Mouse (Mus musculus): Measurements from ENCODE around the gene Lgals3. TPM values are rescaled to one million over a fixed set of nuclear protein-coding genes. Genes with fewer than 3 reads are reported as not detected.
A peak's percentile ranks its signal among the peaks of the same experiment; 100 is the strongest.

Lgals3 gene
- polyA plus RNA-seq, 1 experiment from 2014 or later, result 2.2 TPM

DNA sequence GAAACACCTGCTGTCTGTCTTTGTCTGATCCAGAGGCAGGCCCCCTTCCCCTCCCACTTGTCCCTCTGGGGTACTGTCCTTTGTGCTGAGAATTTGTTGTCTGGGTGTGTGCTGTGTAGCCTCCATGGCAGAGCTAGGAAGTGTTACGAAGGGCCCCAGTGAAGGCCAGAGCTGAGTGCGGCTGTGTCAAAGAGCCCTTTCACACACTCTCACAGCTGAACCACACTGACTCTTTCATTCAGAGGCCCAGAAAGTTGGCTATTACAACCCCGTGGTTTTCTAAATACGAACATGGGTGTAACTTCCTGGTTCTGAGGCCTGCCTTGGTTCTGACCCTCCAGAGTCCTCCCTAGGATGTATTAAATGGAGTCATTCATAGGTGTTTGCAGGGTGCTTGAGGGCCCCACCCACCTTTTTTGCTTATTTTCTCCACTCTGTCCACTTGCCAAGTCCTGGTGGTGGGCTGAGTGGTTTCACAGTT, 25.7 kb upstream of the Lgals3 start:
- WGBS, result 44% methylated on average over 4 of the region's 4 CpGs
- ATAC-seq, result 0 out of 2 replicates have a peak, but pooled peaks have one; percentile 33

DNA sequence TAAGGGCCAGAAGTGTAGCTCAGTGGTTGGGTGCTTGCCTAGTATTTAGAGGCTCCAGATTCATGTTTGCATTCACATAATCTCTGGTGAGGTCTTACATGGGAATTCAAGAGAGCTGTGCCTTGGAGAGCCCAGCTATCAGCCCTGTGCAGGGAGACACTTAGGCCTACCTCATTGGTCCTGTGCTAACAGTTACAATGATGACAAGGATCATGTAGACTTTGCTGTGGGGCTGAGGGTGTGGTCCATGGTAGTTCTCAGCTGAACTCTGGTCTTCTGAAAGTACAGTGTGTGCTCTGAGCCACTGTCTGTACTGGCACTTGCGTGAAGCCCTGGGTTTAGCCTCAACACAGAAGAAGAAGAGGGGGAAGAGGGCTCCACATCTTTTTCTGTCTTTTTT, 20.8 kb upstream of the Lgals3 start:
- H3K27ac ChIP-seq (ENCODE audit: low read length), result no peak overlapping the region
- H3K27me3 ChIP-seq (replicated peaks; ENCODE audit: control insufficient read depth, insufficient read depth, low read length), result no peaks in the 10 kb centered on the region
- H3K9me3 ChIP-seq (ENCODE audit: control insufficient read depth, low read length), result no peaks in the 10 kb centered on the region
- ATAC-seq, result no peak
- no peak overlapping the region for H3K4me3 ChIP-seq (replicated peaks; ENCODE audit: low read length)
- H3K4me2 ChIP-seq (ENCODE audit: low read length), result no peak overlapping the region
- whole genome bisulfite sequencing, result 82% methylated on average over 1 of the region's 1 CpGs
- no peaks in the 10 kb centered on the region for H3K36me3 ChIP-seq (ENCODE audit: control insufficient read depth, insufficient read depth)
- H3K9ac ChIP-seq (replicated peaks; ENCODE audit: low read depth, low read length), result no peak overlapping the region
- no peaks in the 10 kb centered on the region for H3K4me1 ChIP-seq (replicated peaks; ENCODE audit: control insufficient read depth, insufficient read depth, low read length)

More for the DNA sequence above, 25.7 kb upstream of the Lgals3 start:
- Histone ChIP-seq H3K4me3 (replicated peaks; ENCODE audit: low read length) (no peak overlapping the region), H3K9me3 (ENCODE audit: control insufficient read depth, low read length) (no peaks in the 10 kb centered on the region), H3K36me3 (ENCODE audit: control insufficient read depth, insufficient read depth) (no peaks in the 10 kb centered on the region), H3K27me3 (replicated peaks; ENCODE audit: control insufficient read depth, insufficient read depth, low read length) (no peaks in the 10 kb centered on the region), H3K4me2 (ENCODE audit: low read length) (no peak overlapping the region), H3K9ac (replicated peaks; ENCODE audit: low read depth, low read length) (no peak overlapping the region), H3K4me1 (replicated peaks; ENCODE audit: control insufficient read depth, insufficient read depth, low read length) (no peaks in the 10 kb centered on the region), H3K27ac (ENCODE audit: low read length) (no peak overlapping the region)

DNA sequence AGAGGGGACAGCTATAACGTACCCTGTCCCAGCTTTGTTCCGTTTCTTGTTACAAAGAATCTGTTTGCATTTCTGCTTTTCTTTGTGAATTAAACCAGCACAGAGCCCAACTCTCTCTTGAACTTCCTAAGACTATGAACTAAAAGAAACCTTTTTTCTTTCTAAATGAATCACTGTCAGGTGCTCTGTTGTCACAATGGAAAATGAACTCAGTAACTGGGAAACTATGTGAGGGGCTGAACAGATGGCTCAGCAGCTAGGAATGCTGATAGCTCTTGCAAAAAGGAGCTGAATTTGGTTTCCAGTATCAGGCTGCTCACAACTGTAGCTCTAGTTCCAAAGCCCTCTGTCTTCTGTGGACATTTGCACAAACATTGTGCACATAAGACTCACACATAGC, 16.6 kb upstream of the Lgals3 start:
- WGBS, result 74% methylated on average over 2 of the region's 2 CpGs
- no peaks in the 10 kb centered on the region for H3K36me3 ChIP-seq (ENCODE audit: control insufficient read depth, insufficient read depth)
- H3K27me3 ChIP-seq (replicated peaks; ENCODE audit: control insufficient read depth, insufficient read depth, low read length), result no peaks in the 10 kb centered on the region
- H3K4me2 ChIP-seq (ENCODE audit: low read length), result no peak overlapping the region
- no peak overlapping the region for H3K9ac ChIP-seq (replicated peaks; ENCODE audit: low read depth, low read length)
- no peak overlapping the region for H3K27ac ChIP-seq (ENCODE audit: low read length)
- ATAC-seq, result no peak
- no peak overlapping the region for H3K4me3 ChIP-seq (replicated peaks; ENCODE audit: low read length)
- H3K4me1 ChIP-seq (replicated peaks; ENCODE audit: control insufficient read depth, insufficient read depth, low read length), result no peaks in the 10 kb centered on the region
- no peaks in the 10 kb centered on the region for H3K9me3 ChIP-seq (ENCODE audit: control insufficient read depth, low read length)

DNA sequence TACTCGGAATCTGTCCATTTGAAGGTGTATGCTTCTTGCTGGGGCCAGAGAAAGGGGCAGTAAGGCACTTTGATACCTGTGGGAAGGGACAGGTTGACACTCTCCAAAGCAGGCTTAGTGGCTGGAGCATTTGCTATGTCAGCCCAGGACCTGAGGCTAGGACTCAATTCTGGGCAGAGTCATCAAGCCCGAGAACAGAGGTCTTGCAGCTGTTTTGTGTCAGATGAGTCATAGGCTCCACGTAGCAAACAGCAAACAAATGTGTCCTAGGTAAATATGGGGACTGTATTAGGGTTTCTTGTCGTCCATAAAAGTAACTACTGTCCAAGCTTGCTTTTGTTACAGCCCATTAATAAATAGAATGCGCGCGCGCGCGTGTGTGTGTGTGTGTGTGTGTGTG, 15.3 kb upstream of the Lgals3 start:
- H3K4me2 ChIP-seq (ENCODE audit: low read length), result no peak overlapping the region
- WGBS, result 93% methylated on average over 10 of the region's 10 CpGs
- H3K27ac ChIP-seq (ENCODE audit: low read length), result no peak overlapping the region
- no peaks in the 10 kb centered on the region for H3K9me3 ChIP-seq (ENCODE audit: control insufficient read depth, low read length)
- no peak overlapping the region for H3K9ac ChIP-seq (replicated peaks; ENCODE audit: low read depth, low read length)
- no peaks in the 10 kb centered on the region for H3K4me1 ChIP-seq (replicated peaks; ENCODE audit: control insufficient read depth, insufficient read depth, low read length)
- no peaks in the 10 kb centered on the region for H3K27me3 ChIP-seq (replicated peaks; ENCODE audit: control insufficient read depth, insufficient read depth, low read length)
- H3K36me3 ChIP-seq (ENCODE audit: control insufficient read depth, insufficient read depth), result no peaks in the 10 kb centered on the region
- ATAC-seq, result no peak
- no peak overlapping the region for H3K4me3 ChIP-seq (replicated peaks; ENCODE audit: low read length)

DNA sequence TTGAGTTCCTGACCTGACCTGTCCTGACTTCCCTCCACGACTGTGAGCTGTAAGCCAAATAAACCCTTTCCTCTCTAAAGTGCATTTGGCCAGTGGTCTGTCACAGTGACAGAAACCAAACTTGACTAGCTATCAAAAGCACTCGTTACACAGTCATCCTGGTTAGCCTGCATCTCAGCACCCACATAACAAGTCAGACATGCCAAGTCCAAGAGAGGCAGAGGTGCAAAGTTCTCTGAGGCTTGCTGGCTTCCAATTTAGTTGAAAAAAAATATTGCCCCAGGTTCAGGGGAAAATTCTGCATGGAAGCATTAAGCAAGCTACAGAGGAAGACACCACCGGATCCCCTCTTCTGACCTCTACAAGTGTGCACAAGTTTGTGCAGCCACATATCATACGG, 14.3 kb upstream of the Lgals3 start:
- Histone ChIP-seq H3K4me1 (replicated peaks; ENCODE audit: control insufficient read depth, insufficient read depth, low read length) (no peaks in the 10 kb centered on the region), H3K4me2 (ENCODE audit: low read length) (no peak overlapping the region), H3K9me3 (ENCODE audit: control insufficient read depth, low read length) (no peaks in the 10 kb centered on the region), H3K4me3 (replicated peaks; ENCODE audit: low read length) (no peak overlapping the region), H3K27ac (ENCODE audit: low read length) (no peak overlapping the region), H3K36me3 (ENCODE audit: control insufficient read depth, insufficient read depth) (no peaks in the 10 kb centered on the region), H3K9ac (replicated peaks; ENCODE audit: low read depth, low read length) (no peak overlapping the region), H3K27me3 (replicated peaks; ENCODE audit: control insufficient read depth, insufficient read depth, low read length) (no peaks in the 10 kb centered on the region)
- WGBS, result 90% methylated on average over 4 of the region's 4 CpGs
- ATAC-seq, result no peak

DNA sequence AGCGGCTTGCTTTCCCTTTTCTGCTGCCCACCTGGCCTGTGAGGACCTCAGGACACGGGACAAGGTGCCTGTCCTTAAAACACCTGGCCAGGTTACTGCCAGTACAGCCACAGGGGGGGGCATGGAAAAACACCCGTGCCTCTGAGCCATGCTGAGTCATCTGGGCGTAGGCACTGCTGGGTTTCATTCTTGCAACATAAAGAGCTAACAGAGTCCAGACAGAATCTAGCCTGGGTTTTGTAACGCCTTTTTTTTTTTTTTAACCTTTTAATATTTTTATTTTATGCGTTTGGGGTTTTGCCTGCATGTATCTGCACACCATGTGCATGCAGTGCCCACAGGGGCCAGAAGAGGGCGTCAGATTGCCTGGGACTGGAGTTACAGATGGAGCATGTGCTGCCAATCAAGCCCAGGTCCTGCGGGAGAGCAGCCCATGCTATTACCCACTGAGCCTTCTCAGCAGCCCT, 13.4 kb upstream of the Lgals3 start:
- H3K27me3 ChIP-seq (replicated peaks; ENCODE audit: control insufficient read depth, insufficient read depth, low read length), result no peaks in the 10 kb centered on the region
- no peak overlapping the region for H3K27ac ChIP-seq (ENCODE audit: low read length)
- no peak overlapping the region for H3K4me3 ChIP-seq (replicated peaks; ENCODE audit: low read length)
- H3K36me3 ChIP-seq (ENCODE audit: control insufficient read depth, insufficient read depth), result no peaks in the 10 kb centered on the region
- 66% methylated on average over 8 of the region's 8 CpGs for WGBS
- no peak for ATAC-seq
- H3K9me3 ChIP-seq (ENCODE audit: control insufficient read depth, low read length), result no peaks in the 10 kb centered on the region
- no peaks in the 10 kb centered on the region for H3K4me1 ChIP-seq (replicated peaks; ENCODE audit: control insufficient read depth, insufficient read depth, low read length)
- H3K4me2 ChIP-seq (ENCODE audit: low read length), result no peak overlapping the region
- H3K9ac ChIP-seq (replicated peaks; ENCODE audit: low read depth, low read length), result no peak overlapping the region

DNA sequence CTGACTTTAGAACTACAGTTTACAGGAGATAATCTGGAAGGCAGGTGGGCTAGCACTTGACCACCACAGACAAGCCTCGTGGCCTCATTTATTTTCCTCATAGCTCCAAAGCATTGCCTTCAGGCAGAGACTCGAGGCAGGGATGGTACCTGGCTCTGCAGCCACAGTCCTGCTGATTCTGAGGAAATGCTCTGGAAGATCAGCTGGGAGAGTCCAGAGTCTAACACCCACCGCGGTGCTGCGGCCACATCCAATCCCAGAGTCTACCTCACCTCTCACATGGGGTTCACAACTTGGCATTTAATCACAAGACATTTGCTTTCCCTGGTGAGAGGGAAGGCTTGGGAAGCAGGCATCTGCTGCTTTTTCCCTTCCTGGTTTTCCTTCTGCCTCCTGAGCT, 12.6 kb upstream of the Lgals3 start:
- no peak overlapping the region for H3K9ac ChIP-seq (replicated peaks; ENCODE audit: low read depth, low read length)
- no peaks in the 10 kb centered on the region for H3K27me3 ChIP-seq (replicated peaks; ENCODE audit: control insufficient read depth, insufficient read depth, low read length)
- no peak overlapping the region for H3K27ac ChIP-seq (ENCODE audit: low read length)
- H3K36me3 ChIP-seq (ENCODE audit: control insufficient read depth, insufficient read depth), result no peaks in the 10 kb centered on the region
- no peaks in the 10 kb centered on the region for H3K4me1 ChIP-seq (replicated peaks; ENCODE audit: control insufficient read depth, insufficient read depth, low read length)
- ATAC-seq, result no peak
- no peak overlapping the region for H3K4me3 ChIP-seq (replicated peaks; ENCODE audit: low read length)
- WGBS, result 80% methylated on average over 5 of the region's 5 CpGs
- no peak overlapping the region for H3K4me2 ChIP-seq (ENCODE audit: low read length)
- no peaks in the 10 kb centered on the region for H3K9me3 ChIP-seq (ENCODE audit: control insufficient read depth, low read length)

DNA sequence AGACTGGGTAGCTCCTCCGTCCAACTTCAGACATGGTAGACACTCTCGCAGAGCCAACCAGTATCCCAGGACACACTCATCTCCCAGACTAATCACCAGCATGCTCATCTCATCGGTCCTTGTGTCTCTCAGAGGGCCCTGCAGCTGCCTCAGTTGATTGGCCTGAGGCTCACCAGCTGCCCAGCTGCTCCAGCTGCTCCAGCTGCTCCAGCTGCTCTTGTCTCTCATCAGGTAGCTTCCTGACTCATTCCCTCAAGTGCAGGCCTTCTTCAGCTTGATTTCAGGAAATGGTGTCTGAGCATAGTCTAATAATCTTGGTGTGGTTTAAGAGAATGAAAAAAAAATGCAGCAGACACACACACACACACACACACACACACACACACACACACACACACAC, 10.9 kb upstream of the Lgals3 start:
- H3K4me1 ChIP-seq (replicated peaks; ENCODE audit: control insufficient read depth, insufficient read depth, low read length), result no peaks in the 10 kb centered on the region
- H3K9ac ChIP-seq (replicated peaks; ENCODE audit: low read depth, low read length), result no peak overlapping the region
- H3K27ac ChIP-seq (ENCODE audit: low read length), result no peak overlapping the region
- ATAC-seq, result no peak
- no peaks in the 10 kb centered on the region for H3K36me3 ChIP-seq (ENCODE audit: control insufficient read depth, insufficient read depth)
- H3K9me3 ChIP-seq (ENCODE audit: control insufficient read depth, low read length), result no peaks in the 10 kb centered on the region
- no peaks in the 10 kb centered on the region for H3K27me3 ChIP-seq (replicated peaks; ENCODE audit: control insufficient read depth, insufficient read depth, low read length)
- no peak overlapping the region for H3K4me2 ChIP-seq (ENCODE audit: low read length)
- 72% methylated on average over 3 of the region's 3 CpGs for WGBS
- H3K4me3 ChIP-seq (replicated peaks; ENCODE audit: low read length), result no peak overlapping the region

DNA sequence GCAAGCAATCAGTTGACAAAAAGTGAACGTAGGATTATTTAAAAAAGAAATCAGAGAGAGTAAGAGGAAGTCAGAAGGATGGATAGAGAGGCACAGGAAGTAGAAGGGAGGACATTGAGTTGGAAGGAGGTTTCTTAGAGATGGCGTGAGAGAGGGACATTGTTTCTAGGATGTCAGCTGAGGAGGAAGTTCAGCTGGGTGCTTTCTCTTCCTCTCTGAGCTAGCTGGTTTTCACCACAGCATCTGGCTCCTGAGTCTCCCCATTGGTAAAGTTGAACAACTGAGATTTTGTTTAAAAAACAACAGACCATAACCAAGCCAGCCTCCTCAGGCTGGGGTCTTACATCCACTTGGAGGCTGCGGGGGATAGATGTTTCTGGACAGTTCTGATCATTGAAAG, 7.9 kb upstream of the Lgals3 start:
- ATAC-seq, result no peak

DNA sequence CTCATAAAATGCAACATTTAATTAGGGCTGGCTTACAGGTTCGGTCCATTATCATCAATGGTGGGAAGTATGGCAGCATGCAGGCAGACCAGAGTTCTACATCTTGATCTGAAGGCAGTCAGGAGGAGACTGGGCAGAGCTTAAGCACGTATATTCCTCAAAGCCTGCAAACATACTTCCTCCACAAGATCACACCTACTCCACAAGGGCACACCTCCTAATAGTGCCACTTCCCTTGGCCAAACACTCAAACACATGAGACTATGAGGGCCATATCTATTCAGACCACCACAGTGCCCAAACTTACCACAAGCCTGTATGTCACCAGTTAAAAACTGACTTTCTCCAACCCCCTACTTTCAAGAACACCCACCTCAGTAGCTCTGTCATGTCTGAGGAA, 6.1 kb upstream of the Lgals3 start:
- H3K4me2 ChIP-seq (ENCODE audit: low read length), result no peak overlapping the region
- no peak overlapping the region for H3K27ac ChIP-seq (ENCODE audit: low read length)
- no peaks in the 10 kb centered on the region for H3K9me3 ChIP-seq (ENCODE audit: control insufficient read depth, low read length)
- WGBS, result 95% methylated on average over 2 of the region's 2 CpGs
- no peaks in the 10 kb centered on the region for H3K36me3 ChIP-seq (ENCODE audit: control insufficient read depth, insufficient read depth)
- H3K9ac ChIP-seq (replicated peaks; ENCODE audit: low read depth, low read length), result no peak overlapping the region
- H3K27me3 ChIP-seq (replicated peaks; ENCODE audit: control insufficient read depth, insufficient read depth, low read length), result no peaks in the 10 kb centered on the region
- H3K4me1 ChIP-seq (replicated peaks; ENCODE audit: control insufficient read depth, insufficient read depth, low read length), result peaks cover 4% of the 10 kb centered on the region
- ATAC-seq, result no peak
- H3K4me3 ChIP-seq (replicated peaks; ENCODE audit: low read length), result no peak overlapping the region

More for the DNA sequence above, 7.9 kb upstream of the Lgals3 start:
- H3K4me3 ChIP-seq (replicated peaks; ENCODE audit: low read length), result no peak overlapping the region
- H3K9me3 ChIP-seq (ENCODE audit: control insufficient read depth, low read length), result no peaks in the 10 kb centered on the region
- no peak overlapping the region for H3K4me2 ChIP-seq (ENCODE audit: low read length)
- no peak overlapping the region for H3K9ac ChIP-seq (replicated peaks; ENCODE audit: low read depth, low read length)
- H3K27ac ChIP-seq (ENCODE audit: low read length), result no peak overlapping the region
- H3K27me3 ChIP-seq (replicated peaks; ENCODE audit: control insufficient read depth, insufficient read depth, low read length), result no peaks in the 10 kb centered on the region
- H3K4me1 ChIP-seq (replicated peaks; ENCODE audit: control insufficient read depth, insufficient read depth, low read length), result no peaks in the 10 kb centered on the region
- no peaks in the 10 kb centered on the region for H3K36me3 ChIP-seq (ENCODE audit: control insufficient read depth, insufficient read depth)
- WGBS, result 75% methylated on average over 3 of the region's 3 CpGs

All from forebrain, embryonic 16.5 days (tissue).